Mouse (Mus musculus) T-helper 17 cell (primary cell): ENCODE data around the gene Dnah7a.
"Not testable (repeated sequence)": the region's sequence is repeated elsewhere in the genome, so short reads cannot be mapped to it uniquely, and the experiment has no call there.

Experiments used
- in situ Hi-C, 2 experiments: fragments of 300-600 bp; cut with MboI, MseI; formaldehyde crosslinking; loops; 1 replicate in 1 of 2; 2 replicates in 1 of 2; pipeline ENCODE4 v1.15.1; 2025; ENCODE audit warnings: high pct_unique_total_duplicates in 2 of 2

Gene Dnah7a

GRCm38 (mm10) chr1:53393936-53394760, 312.4 kb downstream of the Dnah7a start:
- in situ Hi-C loops, result not testable (repeated sequence)

GRCm38 (mm10) chr1:53388762-53389161, 317.8 kb downstream of the Dnah7a start:
- in situ Hi-C loops, result no loop called here

- in situ Hi-C loops, result no loop called here
Observed at GRCm38 (mm10) chr1:53384085-53384688, 322.4 kb downstream of the Dnah7a start.

GRCm38 (mm10) chr1:53377731-53378130, 328.9 kb downstream of the Dnah7a start:
- in situ Hi-C loops, result no loop called here

GRCm38 (mm10) chr1:53375965-53376364, 330.6 kb downstream of the Dnah7a start:
- in situ Hi-C loops, result not testable (repeated sequence)

GRCm38 (mm10) chr1:53358988-53359387, 347.6 kb downstream of the Dnah7a start:
- in situ Hi-C loops, result loop anchor here in 1 of 2 experiments (5.0 kb wide), 1 partner anchor 302 kb away; no protein-coding TSS in a partner anchor

GRCm38 (mm10) chr1:53352327-53353261, 354.0 kb downstream of the Dnah7a start, which contains the start of the genes Asdurf, Gm28551 and Asnsd1:
TSS of gene Asdurf (minus strand) at chr1:53352619.
TSS of gene Gm28551 (minus strand) at chr1:53352667.
TSS of gene Asnsd1 (minus strand) at chr1:53352752.
- in situ Hi-C loops, result loop anchor here in 1 of 2 experiments (5.0 kb wide), 1 partner anchor 60 kb away; no protein-coding TSS in a partner anchor
